Mouse (Mus musculus): Measurements from ENCODE around the gene Zfp764. TPM values are rescaled to one million over a fixed set of nuclear protein-coding genes. Genes with fewer than 3 reads are reported as not detected.
"Not testable (repeated sequence)": the region's sequence is repeated elsewhere in the genome, so short reads cannot be mapped to it uniquely, and the experiment has no call there.

Zfp764 gene
- polyA plus RNA-seq, 1 experiment from 2014 or later = 6.8 TPM

- H3K9me3 ChIP-seq = no peaks in the 10 kb centered on the region
- H3K27me3 ChIP-seq = peaks cover 22% of the 10 kb centered on the region
- WGBS = 4% methylated on average over 15 of the region's 15 CpGs
- peaks cover 14% of the 10 kb centered on the region for H3K4me1 ChIP-seq
- peak overlapping the region; percentile 76 for H3K4me3 ChIP-seq
- H3K9ac ChIP-seq (replicated peaks) = peak overlapping the region; percentile 85
- peaks cover 21% of the 10 kb centered on the region for H3K36me3 ChIP-seq
- 0 out of 2 replicates have a peak overlapping the region, but pooled peaks have one; percentile 69 for H3K27ac ChIP-seq (replicated peaks)
- peak; percentile 63 for ATAC-seq (ENCODE audit: low FRiP score, low read depth)
- peak overlapping the region; percentile 95 for H3K4me2 ChIP-seq (replicated peaks)
Observed at GRCm38 (mm10) chr7:127422247-127422646, 15.6 kb upstream of the Zfp764 start.

DNA sequence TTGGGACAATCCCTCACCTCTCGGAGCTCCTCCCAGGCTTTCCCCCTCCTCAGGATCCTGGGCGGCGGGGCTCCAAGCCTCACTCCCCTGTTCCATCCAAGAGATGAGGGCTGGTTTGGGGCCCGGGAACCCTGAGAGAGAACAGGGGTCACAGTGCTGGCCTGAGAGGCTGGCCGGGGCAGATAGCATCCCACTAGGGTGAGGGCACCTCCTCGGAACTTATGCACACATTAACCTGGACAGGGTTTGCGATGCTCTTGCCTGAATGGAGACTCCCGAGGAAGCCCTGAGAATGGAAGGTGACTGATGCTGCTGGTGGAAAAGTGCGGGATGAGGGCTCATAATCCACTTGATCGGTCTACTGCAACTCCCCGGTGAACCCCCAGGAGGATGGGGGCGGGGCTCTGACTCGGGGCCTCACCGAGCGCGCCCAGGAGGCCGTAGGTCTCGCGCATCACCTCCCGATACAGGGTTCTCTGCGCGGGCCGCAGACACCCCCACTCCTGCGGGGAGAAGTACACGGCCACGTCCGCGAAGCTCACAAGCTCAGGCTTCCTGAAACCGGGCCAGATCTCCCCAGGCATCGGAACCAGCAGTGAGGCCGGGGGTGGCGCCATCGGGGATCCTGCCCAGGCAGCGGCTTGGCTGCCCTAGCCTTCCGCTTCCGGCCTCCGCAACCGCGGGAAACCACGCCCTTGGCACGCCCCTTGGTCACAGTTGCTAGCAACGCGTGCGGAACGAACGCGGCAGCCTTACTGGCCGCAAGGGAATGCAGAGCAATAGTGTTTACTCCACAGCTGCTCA lies 15.0 kb upstream of the Zfp764 start, which contains the start of gene Zfp688:
Gene Zfp688, minus strand, starts transcription at position 681 of the 804 bp plus-strand sequence.
- Histone ChIP-seq H3K9ac (replicated peaks) (peak within 1 kb of the TSS; percentile 85), H3K27ac (replicated peaks) (peak within 1 kb of the TSS; percentile 69; the same call in 1 of the 2 replicates), H3K36me3 (peaks cover 22% of the 10 kb centered on the region), H3K4me1 (peaks cover 14% of the 10 kb centered on the region), H3K9me3 (no peaks in the 10 kb centered on the region), H3K4me3 (peak within 1 kb of the TSS; percentile 76), H3K4me2 (replicated peaks) (peak within 1 kb of the TSS; percentile 95), H3K27me3 (peaks cover 22% of the 10 kb centered on the region)
- under 1% methylated on average over 48 of the region's 48 CpGs for WGBS
- ATAC-seq (ENCODE audit: low FRiP score, low read depth) = peak; percentile 96

DNA sequence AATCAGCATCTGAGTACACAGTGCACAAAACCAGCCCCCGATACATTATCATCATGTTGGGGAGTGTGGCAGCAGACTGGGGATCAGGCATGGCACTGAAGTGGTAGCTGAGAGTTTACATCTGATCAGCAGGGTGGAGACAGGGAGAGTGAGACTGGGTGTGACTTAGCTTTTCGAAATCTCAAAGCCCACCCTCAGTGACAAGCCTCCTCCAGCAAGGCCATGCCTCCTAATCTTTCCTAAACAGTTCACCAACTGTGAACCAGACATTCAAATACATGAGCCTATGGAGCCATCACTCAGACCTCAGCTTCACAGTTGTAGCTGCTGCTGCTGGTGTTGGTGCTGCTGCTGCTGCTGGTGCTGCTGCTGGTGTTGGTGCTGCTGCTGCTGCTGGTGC lies 4.8 kb upstream of the Zfp764 start:
- no peak overlapping the region for H3K4me3 ChIP-seq
- 79% methylated on average over 2 of the region's 2 CpGs for WGBS
- 0 out of 2 replicates have a peak, but pooled peaks cover 10% of the 10 kb centered on the region for H3K27me3 ChIP-seq
- H3K36me3 ChIP-seq = no peaks in the 10 kb centered on the region
- H3K9ac ChIP-seq (replicated peaks) = no peak overlapping the region
- H3K4me2 ChIP-seq (replicated peaks) = no peak overlapping the region
- H3K9me3 ChIP-seq = 0 out of 2 replicates have a peak, but pooled peaks cover 2% of the 10 kb centered on the region
- H3K27ac ChIP-seq (replicated peaks) = no peak overlapping the region
- no peak for ATAC-seq (ENCODE audit: low FRiP score, low read depth)
- H3K4me1 ChIP-seq = 0 out of 2 replicates have a peak, but pooled peaks cover under 1% of the 10 kb centered on the region

- H3K4me3 ChIP-seq; H3K9me3 ChIP-seq; H3K9ac ChIP-seq (replicated peaks); ATAC-seq (ENCODE audit: low FRiP score, low read depth); H3K4me2 ChIP-seq (replicated peaks); H3K36me3 ChIP-seq; H3K27me3 ChIP-seq; H3K4me1 ChIP-seq; H3K27ac ChIP-seq (replicated peaks): not testable (repeated sequence)
- 96% methylated on average over 6 of the region's 6 CpGs for WGBS
Observed at GRCm38 (mm10) chr7:127404101-127404500, 2.5 kb downstream of the Zfp764 start.

DNA sequence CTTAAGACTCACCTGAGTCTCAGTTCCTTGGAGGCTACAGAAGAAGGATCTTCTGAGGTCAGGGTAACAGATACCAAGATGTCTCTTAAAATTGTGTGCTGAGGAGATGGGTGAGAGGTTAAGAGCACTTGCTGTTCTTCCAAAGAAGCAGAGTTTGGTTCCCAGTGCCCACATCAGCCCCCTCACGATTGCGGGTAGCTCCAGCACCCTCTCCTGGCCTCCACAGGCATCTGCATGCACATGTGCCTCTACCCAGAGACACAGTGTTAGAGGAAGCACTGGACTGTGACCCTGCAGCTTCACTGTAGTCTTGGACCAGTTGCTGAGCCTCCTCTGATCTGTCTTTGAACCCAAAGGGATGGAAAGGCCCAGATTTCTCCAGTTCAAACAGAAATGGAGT lies 3.6 kb downstream of the Zfp764 start:
- no peak overlapping the region for H3K9ac ChIP-seq (replicated peaks)
- no peaks in the 10 kb centered on the region for H3K27me3 ChIP-seq
- H3K9me3 ChIP-seq = no peaks in the 10 kb centered on the region
- no peak overlapping the region for H3K4me3 ChIP-seq
- WGBS = 32% methylated on average over 2 of the region's 2 CpGs
- no peaks in the 10 kb centered on the region for H3K36me3 ChIP-seq
- H3K4me1 ChIP-seq = peaks cover 7% of the 10 kb centered on the region; the same call in 1 of the 2 replicates
- ATAC-seq (ENCODE audit: low FRiP score, low read depth) = no peak
- no peak overlapping the region for H3K27ac ChIP-seq (replicated peaks)
- H3K4me2 ChIP-seq (replicated peaks) = no peak overlapping the region

GRCm38 (mm10) chr7:127400355-127400754 lies 6.3 kb downstream of the Zfp764 start:
- Histone ChIP-seq H3K4me2 (replicated peaks) (no peak overlapping the region), H3K9me3 (no peaks in the 10 kb centered on the region), H3K9ac (replicated peaks) (no peak overlapping the region), H3K36me3 (no peaks in the 10 kb centered on the region), H3K27ac (replicated peaks) (no peak overlapping the region), H3K4me3 (no peak overlapping the region), H3K4me1 (no peaks in the 10 kb centered on the region), H3K27me3 (no peaks in the 10 kb centered on the region; the same call in 1 of the 2 replicates)
- no peak for ATAC-seq (ENCODE audit: low FRiP score, low read depth)
- 69% methylated on average over 3 of the region's 3 CpGs for WGBS

DNA sequence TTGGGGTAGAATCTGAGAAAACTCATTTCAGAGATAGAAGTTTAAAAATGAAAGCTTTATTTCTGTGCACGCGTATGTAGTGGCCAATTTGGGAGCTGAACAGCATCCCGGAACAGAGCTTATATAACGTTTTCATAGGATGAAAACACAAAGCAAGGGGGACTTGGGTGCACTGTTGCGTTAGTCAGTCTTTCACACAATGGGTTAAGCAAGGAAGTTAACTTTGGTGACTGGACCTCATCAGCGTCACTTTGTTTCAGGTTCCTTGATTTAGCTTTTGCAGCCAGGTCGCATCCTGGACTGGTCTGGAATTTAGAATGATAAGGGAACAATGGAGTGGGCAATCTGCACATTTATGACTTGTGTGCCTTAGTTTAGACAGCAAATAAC lies 12.7 kb downstream of the Zfp764 start:
- H3K36me3 ChIP-seq = peaks cover 5% of the 10 kb centered on the region; the same call in 1 of the 2 replicates
- peak overlapping the region; percentile 88 for H3K9ac ChIP-seq (replicated peaks)
- no peaks in the 10 kb centered on the region for H3K9me3 ChIP-seq
- H3K4me2 ChIP-seq (replicated peaks) = peak overlapping the region; percentile 86
- H3K27me3 ChIP-seq = no peaks in the 10 kb centered on the region; the same call in 1 of the 2 replicates
- H3K4me3 ChIP-seq = peak overlapping the region; percentile 70
- H3K4me1 ChIP-seq = peaks cover 14% of the 10 kb centered on the region
- WGBS = 30% methylated on average over 7 of the region's 7 CpGs
- ATAC-seq (ENCODE audit: low FRiP score, low read depth) = peak; percentile 50; the same call in 1 of the 2 replicates
- H3K27ac ChIP-seq (replicated peaks) = peak overlapping the region; percentile 40; the same call in 1 of the 2 replicates

DNA sequence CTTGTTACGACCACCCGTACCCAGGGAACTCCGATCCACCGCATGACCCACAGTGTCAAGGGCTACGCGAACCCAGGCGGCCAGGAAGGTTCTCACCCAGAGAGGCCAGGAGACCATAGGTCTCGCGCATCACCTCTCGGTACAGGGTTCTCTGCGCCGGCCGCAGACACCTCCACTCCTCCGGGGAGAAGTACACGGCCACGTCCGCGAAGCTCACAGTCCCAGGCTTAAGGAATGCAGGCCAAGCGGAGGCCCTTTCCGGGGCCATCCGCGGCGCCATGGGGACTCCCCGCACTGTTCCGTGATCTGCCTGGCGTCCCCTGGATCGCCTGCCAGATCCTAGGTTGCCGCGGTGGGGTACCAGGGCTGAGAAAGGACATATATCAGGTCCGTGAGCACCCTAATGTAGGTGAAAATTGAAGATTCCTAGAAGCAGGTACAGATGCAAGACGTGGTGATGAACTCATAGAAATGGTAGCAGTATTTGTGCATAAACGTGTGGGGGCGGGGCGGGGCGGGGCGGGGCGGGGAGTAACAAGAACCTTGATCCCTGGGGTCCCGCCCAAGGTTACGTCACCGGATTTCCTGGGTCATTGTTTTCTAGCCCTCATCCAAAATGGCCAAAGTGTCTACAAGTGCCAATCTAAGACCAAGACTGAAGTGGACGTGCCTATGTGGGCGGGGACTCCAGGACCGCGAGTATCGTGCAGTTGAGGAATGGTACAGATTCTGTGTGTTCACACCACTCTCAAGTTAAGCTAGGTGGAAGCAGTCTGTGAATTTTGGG lies 13.3 kb downstream of the Zfp764 start, which contains the start of gene E430018J23Rik:
Gene E430018J23Rik, minus strand, starts transcription at position 473 of the 787 bp plus-strand sequence.
- peak within 1 kb of the TSS; percentile 70 for H3K4me3 ChIP-seq
- peaks cover 5% of the 10 kb centered on the region; the same call in 1 of the 2 replicates for H3K36me3 ChIP-seq
- ATAC-seq (ENCODE audit: low FRiP score, low read depth) = peak; percentile 95
- under 1% methylated on average over 45 of the region's 45 CpGs for WGBS
- H3K27ac ChIP-seq (replicated peaks) = peak within 1 kb of the TSS; percentile 83
- peak within 1 kb of the TSS; percentile 88 for H3K9ac ChIP-seq (replicated peaks)
- no peaks in the 10 kb centered on the region for H3K9me3 ChIP-seq
- H3K27me3 ChIP-seq = no peaks in the 10 kb centered on the region; the same call in 1 of the 2 replicates
- H3K4me2 ChIP-seq (replicated peaks) = peak within 1 kb of the TSS; percentile 86
- peaks cover 14% of the 10 kb centered on the region for H3K4me1 ChIP-seq

DNA sequence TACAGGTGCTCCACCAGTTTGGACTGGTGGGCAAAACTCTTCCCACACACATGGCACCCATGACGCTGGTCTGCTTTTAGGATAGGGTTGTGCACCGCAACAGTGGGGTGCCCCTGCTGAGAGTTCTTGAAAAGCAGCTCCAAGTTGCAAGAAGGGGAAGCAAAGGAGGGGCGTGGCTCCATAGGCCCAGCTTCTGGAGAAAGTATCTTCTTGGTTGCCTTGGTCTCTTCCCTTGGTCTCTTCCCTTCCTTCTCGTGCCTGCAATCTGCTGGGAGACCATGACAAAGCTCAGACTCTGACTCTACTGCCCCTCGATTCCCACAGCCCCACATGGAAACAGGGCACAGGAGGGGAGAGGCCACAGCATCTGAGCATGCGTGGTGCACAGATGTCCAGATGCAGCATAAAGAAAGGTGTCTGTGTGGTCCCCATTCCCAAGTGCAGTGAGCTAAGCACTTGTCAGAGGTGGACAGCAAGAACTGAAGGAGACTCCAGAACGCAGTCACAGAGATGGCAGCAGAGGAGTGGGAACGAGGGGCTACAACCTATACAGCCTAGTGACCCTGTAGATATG lies 14.3 kb downstream of the Zfp764 start:
- no peaks in the 10 kb centered on the region for H3K27me3 ChIP-seq
- no peak overlapping the region for H3K27ac ChIP-seq (replicated peaks)
- peaks cover 5% of the 10 kb centered on the region; the same call in 1 of the 2 replicates for H3K36me3 ChIP-seq
- peak overlapping the region; percentile 70 for H3K4me3 ChIP-seq
- H3K9me3 ChIP-seq = no peaks in the 10 kb centered on the region
- peaks cover 14% of the 10 kb centered on the region for H3K4me1 ChIP-seq
- WGBS = 85% methylated on average over 8 of the region's 8 CpGs
- no peak for ATAC-seq (ENCODE audit: low FRiP score, low read depth)
- peak overlapping the region; percentile 88 for H3K9ac ChIP-seq (replicated peaks)
- H3K4me2 ChIP-seq (replicated peaks) = peak overlapping the region; percentile 86

DNA sequence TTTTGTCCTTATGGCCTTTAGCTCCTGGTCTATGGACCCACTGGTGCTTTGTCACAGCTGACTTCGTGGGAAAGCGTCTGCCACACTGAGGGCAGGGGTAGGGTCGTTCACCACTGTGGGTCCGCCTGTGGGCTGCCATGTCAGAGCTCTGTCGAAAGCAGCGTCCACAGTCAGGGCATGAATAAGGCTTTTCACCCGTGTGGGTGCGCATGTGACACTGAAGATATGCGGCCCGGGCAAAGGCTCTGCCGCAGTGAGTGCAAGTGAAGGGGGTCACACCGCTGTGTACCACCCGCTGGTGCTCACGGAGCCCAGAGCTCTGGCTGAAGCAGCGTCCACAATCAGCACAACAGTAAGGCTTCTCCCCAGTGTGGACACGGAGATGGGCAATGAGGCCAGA lies 15.1 kb downstream of the Zfp764 start:
- Histone ChIP-seq H3K4me2 (replicated peaks) (no peak overlapping the region), H3K27ac (replicated peaks) (no peak overlapping the region), H3K4me1 (peaks cover 16% of the 10 kb centered on the region), H3K9me3 (no peaks in the 10 kb centered on the region), H3K9ac (replicated peaks) (no peak overlapping the region), H3K27me3 (no peaks in the 10 kb centered on the region), H3K4me3 (no peak overlapping the region), H3K36me3 (peaks cover 5% of the 10 kb centered on the region; the same call in 1 of the 2 replicates)
- 95% methylated on average over 16 of the region's 16 CpGs for WGBS
- ATAC-seq (ENCODE audit: low FRiP score, low read depth) = no peak

GRCm38 (mm10) chr7:127390306-127390705 lies 16.3 kb downstream of the Zfp764 start:
- H3K4me3 ChIP-seq = no peak overlapping the region
- ATAC-seq (ENCODE audit: low FRiP score, low read depth) = no peak
- no peak overlapping the region for H3K9ac ChIP-seq (replicated peaks)
- no peaks in the 10 kb centered on the region for H3K9me3 ChIP-seq
- H3K4me1 ChIP-seq = peaks cover 22% of the 10 kb centered on the region
- no peak overlapping the region for H3K4me2 ChIP-seq (replicated peaks)
- H3K36me3 ChIP-seq = peaks cover 5% of the 10 kb centered on the region; the same call in 1 of the 2 replicates
- WGBS = 77% methylated on average over 7 of the region's 7 CpGs
- no peak overlapping the region for H3K27ac ChIP-seq (replicated peaks)
- H3K27me3 ChIP-seq = no peaks in the 10 kb centered on the region
